Mouse (Mus musculus) G1E-ER4 (cell line): ENCODE data around the gene Mylk. TPM values are rescaled to one million over a fixed set of nuclear protein-coding genes. Genes with fewer than 3 reads are reported as not detected.

Experiments used
- GATA1 ChIP-seq: IDR thresholded peaks from one replicate; pipeline ENCODE4 v1.8.0; 2012; ENCODE audit warnings: low read length, inconsistent platforms
- polyA plus RNA-seq: library from polyadenylated mRNA; stranded (reverse); fragments of >175 nt; gene quantifications from 2 replicates; pipeline ENCODE4 v1.2.3, GENCODE M21; 2012

Mylk gene
- polyA plus RNA-seq, 1 experiment: 0.12 TPM

DNA sequence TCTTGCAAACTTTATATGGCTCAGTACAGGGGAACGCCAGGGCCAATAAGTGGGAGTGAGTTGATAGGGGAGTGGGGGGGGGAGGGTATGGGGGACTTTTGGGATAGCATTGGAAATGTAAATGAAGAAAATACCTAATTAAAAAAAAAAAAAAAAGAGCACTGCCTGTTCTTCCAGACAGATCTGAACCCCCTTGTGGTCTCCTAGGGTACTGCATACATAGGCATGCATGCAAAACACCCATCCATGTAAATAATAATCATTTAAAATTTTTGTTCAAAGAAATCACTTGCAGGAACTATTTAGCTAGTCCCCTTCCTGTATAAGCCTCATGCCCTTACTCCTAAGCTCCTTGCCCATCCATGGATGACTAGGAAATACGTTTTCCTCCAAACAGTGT is 122.2 kb downstream of the Mylk start:
- TF ChIP-seq GATA1: no peak

GRCm38 (mm10) chr16:34880031-34880778 is 135.2 kb downstream of the Mylk start:
- no peak for TF ChIP-seq GATA1

DNA sequence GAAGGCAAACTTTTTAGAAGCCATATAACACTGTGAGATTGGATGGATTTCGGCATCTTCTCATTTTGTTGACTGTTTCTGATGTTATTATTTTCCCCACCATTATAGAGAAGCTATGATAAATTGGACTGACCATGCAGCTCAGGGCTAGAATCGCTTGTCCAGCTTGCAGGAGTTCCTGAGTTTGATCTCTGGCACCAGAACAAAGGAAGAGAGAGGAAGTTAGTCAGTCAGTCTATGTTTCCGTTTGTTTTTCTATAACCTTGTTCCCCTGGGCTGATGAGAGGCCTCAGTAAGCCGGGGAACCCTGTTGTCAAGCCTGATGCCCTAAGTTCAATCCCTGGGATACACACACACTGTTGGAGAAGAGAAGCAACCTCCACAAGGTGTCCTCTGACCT is 135.8 kb downstream of the Mylk start:
- TF ChIP-seq GATA1: no peak

GRCm38 (mm10) chr16:34887037-34887436 is 142.0 kb downstream of the Mylk start:
- no peak for TF ChIP-seq GATA1

DNA sequence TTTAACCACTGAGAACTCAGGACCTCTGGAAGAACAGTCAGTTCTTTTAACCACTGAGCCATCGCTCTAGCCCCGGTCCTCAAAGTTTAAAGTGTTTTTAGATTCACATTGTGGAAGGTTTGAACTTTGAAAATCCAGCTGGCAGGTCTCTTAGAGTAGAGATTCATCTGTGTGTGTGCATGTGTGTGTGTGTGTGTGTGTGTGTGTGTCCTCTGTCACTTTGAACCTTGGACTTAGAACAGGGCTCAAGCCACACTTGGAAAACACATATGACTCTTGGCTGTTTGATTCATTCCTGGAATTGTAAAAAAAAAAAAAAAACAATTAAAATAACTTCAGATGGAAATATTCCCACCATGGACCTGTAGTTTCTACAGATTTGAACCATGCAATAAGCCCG is 149.0 kb downstream of the Mylk start:
- TF ChIP-seq GATA1: no peak

DNA sequence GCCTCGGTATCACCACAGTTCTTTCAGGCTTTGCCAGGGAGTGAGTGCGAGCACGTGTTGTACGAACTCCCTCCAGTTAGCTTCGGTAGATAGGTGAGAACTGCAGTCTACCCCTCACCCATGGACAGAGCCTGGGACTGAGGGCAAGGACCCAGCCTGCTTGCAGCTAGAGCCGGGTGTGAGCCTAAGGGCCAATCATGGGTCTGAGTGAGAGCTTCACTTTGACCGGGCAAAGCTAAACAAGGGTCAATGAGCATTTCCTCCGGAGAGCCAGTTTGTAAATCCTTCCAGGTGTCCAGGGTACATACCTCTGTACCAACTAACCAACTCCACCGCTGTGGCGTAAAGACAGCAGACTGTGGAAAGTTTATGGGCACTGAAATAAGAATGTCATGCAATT is 150.9 kb downstream of the Mylk start:
- no peak for TF ChIP-seq GATA1

DNA sequence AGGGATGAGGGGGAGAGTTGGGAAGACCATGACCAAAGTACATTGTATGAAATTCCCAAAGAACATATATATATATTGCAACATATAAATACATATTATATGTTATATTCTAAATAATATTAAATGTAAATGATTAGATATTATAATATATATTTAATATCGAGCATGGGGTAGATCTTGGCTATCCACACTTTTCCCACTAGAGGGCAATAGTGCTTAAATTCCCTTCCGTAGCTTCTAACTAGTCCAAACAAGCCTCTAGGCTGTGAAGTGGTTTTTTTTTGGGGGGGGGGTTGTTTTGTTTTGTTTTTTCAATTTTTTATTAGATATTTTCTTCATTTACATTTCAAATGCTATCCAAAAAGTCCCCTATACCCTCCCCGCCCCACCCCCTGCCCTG is 152.0 kb downstream of the Mylk start:
- TF ChIP-seq GATA1: no peak

DNA sequence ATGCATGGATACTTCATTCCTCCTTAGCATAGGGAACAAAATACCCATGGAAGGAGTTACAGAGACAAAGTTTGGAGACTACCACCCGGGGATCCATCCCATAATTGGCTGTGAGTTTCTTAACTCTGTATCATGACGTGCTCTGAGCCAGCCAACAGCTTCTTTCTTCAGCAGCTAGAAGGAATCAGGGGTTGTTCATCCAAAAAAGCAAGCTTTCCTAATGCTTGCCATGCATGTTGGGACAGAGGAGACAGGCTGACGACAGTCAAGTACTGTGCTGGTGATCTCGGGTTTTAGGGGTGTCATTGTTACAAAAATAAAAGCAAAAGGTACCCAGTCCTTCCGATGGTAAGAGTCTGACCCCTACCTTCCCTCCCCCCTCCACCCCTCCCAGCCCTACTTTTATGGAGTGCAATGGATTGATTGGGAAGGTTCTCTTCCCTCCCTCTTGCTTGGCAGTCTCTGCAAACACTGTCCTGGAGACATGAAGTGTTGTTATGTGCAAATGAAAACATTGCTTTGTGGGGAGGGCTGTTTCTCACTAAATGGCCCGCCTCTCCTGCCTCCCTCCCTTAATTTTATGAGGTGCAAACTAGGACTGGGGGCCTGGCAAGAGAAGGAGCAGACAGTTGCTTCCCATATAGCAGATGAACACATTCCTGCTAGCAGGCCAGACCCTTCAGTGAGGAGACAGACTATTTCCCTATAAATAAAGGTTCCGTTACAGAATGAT is 153.2 kb downstream of the Mylk start:
- no peak for TF ChIP-seq GATA1

DNA sequence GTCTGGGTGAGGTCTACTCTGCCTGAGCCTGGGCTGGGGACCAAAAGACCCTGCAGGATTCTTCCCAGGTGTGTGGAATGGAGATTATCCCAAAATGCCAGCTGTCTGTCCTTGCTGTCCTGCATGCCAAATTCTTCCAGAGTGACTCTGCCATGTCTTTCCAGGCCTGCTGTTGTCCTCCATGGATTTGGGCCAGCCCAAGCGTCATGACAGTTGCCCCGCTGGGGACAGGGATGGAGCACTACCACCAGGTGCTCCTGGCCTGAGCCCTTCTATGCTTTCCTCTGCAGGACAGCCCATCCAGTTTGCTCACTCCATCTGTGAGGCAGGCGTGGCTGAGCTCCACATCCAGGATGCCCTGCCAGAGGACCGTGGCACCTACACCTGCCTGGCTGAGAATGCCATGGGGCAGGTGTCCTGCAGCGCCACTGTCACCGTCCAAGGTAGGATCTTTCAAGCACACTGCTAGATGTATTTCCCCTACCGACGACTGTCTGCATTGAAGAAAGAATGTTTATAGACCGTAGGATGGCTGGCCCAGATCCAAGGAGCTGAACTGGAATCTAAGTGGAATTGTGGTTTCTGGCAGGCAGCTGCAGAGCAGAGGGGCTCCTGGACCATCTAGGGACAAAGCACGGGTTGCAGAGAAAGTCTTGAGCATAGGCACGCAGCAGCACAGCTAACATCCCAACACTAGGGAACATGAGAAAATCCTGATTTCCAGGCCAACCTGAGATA is 154.2 kb downstream of the Mylk start:
- no peak for TF ChIP-seq GATA1

DNA sequence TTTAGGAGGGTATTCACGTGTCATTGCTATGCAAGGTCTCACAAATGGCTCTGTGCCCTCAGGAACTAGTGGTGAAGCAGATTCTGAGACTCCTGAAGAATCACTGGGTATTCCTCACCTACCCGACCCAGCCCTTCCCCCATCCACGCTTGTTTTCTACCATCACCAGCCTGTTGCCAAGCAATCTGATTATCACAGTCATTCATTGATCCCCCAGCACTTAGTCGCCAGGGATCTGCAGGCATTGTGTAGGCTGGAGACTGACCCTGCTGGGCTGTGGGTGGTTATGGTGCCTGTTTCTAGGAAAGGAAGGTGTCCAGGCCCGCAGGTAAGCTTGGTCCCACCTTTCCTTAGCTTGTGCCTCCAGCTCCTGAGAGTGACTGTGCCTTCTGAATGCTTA is 155.0 kb downstream of the Mylk start:
- no peak for TF ChIP-seq GATA1

- no peak for TF ChIP-seq GATA1
Observed at GRCm38 (mm10) chr16:34900471-34900870, 155.5 kb downstream of the Mylk start.

GRCm38 (mm10) chr16:34901031-34901430 is 156.0 kb downstream of the Mylk start:
- TF ChIP-seq GATA1: no peak

GRCm38 (mm10) chr16:34901611-34902293 is 156.7 kb downstream of the Mylk start:
- no peak for TF ChIP-seq GATA1

GRCm38 (mm10) chr16:34902294-34902680 is 157.3 kb downstream of the Mylk start:
- no peak for TF ChIP-seq GATA1

DNA sequence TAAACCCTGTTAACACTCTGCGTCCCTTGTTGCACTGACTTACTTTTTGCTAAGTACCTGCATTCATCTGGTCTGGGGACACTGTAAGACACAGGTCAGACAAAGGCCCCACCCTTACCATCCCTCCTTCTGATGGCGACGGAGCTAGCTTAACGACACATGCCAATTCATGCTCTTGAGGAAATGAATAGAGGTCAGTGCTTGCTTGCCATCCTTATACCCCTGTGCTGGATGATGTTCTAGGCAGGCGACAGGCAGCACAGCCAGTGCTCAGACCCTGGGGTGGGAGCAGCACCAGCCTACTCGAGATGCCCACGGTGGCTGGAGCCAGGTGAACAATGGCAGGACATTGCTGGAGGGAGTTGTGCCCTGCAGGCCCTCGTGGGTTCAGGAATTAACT is 157.8 kb downstream of the Mylk start:
- no peak for TF ChIP-seq GATA1

GRCm38 (mm10) chr16:34904876-34905275 is 159.9 kb downstream of the Mylk start:
- TF ChIP-seq GATA1: no peak
